Mouse (Mus musculus) ovary, postnatal 14 days (tissue): ENCODE results near the gene Dock4.

Source experiments
- DNase-seq: peaks from one replicate; pipeline ENCODE4 v3.0.0; 2022; ENCODE audit warnings: low spot score

The Dock4 gene

DNA sequence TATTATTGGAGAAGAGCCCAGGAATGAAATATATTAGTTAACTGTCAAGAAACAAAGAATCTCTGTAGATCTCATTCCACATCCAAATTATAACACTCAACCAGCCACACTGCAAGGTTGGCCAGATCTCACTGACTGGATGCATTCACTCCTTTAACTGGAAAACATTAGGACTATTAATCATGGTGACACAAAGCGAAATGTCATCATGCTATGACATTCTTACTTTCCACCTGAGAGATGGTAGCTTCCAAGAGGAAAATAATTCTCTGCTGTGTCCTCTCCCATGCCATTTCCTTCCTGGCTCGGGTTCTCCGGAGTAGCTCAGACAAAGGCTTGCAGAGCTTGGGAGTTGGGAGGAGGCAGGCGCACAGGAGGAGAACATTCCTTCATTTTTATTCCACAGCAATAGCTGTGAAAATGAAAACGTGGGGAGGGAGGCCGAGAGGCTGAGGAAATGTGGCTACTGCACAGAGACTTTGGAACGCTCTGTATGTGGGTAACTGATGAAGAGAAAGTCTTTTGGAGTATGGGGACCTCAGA, 17.0 kb downstream of the Dock4 start:
- no peak for DNase-seq

DNA sequence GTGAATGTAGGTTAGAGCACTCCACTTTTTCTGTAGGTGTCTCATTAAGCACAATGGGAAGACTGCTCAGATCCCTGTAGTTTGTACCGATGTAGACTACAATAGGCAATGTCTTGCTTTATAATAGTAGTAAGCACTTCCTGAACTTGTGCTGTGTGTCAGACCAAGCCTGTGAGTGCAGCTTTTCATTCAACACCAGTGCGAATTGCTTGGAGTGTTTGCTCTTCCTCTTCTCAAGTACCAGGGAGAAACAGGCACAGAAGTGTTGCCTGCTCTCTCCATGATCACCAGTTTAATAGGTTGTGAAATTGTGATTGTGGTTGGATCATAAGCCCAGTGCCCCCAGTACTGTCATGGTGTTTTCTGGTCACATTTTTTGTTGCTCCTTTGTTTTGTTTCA, 18.1 kb downstream of the Dock4 start:
- no peak for DNase-seq

DNA sequence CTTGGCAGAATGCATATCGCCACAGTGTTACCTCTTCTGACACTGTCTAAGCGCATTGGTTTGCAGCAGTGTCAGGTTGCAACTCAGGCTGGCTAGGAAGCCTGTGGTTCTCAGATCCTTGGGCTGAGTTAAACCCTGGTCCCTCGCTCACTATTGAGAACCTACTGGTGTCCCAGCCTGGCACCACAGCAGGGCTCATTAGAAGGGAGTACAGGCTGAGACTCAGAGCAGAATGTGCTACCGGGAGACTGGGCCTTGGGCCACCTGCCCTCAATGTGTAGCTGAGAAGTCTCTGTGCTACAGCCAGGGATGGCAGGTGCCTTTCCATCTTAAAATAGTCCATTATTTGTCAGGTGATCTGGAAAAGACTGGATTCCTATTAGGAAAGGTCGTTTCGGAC, 18.5 kb downstream of the Dock4 start:
- DNase-seq: no peak

DNA sequence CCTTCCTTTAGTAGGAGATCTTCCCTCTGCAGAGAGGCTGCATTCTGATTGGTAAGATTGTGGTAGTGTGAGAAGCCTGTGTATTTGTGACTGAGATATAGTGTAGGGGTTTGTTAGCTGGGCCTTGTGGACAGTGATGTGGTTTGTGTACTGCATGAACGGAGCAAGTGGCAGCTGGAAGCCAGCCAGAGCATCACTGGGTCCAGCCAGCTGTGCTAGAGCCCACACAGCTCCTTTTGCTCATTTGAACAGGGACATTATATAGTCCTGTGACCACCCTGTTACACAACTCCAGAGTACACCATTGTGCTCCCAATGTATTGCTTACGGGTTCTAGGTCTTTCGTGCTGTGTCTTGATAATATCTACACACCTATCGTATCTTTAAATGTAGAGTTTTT, 22.5 kb downstream of the Dock4 start:
- DNase-seq: no peak

DNA sequence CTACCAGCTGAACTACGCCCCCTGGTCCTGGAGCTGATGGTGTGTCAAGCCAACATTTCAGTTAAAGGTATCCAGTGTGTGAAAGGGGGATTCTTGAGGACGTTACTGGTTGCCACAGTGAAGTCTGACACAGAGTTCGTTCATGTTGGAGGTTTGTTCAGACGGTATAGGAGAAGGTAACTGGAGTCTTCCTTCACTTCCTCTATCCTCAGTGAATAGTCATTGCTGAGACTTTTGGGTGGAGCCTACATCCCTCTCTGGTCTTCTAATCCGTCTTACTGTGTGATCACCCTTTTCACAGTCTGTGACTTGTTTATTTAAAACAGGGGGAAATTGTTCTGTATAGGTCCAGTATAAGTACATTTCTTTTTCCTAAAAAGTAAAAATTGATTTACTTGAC, 23.3 kb downstream of the Dock4 start:
- DNase-seq: no peak

DNA sequence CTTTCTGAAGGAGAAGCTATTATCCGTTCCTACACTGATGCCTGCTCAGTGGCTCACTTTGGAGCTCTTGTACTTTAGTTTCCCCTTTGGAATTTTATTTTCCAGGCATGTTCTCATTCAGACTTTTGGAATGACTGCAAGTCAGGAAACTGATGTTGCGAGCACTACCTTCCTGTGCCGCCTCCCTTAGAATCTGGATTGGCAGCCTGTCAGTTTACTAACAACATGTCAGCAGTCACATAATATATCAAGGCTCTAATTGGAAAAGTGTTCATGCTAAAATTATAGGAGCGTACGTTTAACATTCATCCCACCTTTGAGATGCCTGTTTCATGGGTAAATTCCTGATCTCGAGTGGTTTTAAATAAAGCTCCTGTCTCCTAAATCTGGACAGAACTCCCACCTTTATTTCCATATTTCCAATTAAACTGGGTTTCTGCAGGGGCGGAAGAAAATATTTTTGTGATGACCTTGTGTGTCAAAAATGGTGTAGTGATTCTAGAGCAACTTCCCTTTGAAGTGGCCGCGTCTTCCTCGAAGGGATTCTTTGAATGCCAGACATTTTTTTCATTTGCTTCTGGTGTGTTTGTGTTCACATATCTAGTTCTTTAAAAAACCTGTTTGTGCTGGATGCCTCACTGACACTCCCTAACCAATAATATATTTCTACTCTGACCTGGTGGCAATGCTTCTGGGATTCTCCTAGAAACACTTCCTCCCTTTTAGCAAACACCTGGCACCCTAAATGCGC, 26.1 kb downstream of the Dock4 start:
- no peak for DNase-seq

DNA sequence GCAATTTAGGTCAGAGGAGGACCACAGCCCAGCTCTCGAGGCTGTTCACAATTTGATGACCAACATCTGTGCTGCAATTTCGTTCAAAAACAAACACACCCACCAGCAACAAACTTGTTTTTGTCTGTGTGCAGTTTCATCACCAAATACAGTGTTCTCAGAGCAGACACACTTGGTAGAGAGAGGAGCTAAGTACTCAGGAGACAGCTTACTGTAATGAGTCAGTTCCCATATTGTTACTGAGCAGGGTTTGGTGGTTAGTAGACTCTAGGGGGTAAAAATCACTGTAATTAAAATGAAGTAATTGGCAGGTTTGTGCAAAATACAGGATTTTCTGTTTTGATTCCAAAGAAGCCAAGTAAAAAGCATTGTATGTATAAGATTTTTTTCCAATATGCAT, 28.0 kb downstream of the Dock4 start:
- DNase-seq: no peak

DNA sequence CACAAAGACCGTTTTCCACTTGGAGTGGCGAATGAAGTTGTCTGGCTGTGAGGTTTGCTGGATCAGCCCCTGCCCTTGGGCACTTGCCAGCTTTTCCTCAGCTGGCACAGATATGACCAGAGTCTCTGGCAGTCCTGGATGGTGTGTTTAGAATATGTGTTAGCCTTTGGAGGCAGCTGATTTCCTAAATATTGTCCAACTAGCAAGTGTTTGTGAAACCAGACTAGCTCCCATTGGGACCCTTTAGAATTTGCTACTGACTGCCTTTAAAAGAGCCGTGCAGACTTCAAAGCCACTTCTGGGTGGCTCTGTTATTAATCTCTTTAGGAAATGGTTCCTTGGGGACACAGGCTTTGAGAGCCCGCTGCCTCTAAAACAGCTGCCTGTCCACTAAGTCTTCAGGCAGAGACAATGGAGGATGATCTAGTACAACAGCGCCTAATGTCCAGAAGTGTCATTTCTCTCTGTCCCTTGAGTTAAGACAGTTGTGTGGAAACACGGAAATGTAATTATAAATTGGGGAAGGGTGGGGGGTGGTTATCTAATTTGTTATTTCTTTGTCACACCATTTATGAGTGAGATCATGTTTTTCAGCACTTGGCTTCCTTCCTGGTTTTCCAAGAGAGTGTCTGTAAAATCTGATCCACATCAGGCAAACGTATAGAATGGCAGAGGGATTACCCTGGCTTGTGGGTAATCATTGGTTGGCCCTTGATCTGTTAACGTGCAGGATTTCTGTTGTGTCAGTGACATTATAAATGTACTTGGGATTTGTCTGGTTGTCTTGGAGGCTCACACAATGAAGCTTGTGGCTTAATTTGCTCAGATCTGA, 32.1 kb downstream of the Dock4 start:
- DNase-seq: no peak

DNA sequence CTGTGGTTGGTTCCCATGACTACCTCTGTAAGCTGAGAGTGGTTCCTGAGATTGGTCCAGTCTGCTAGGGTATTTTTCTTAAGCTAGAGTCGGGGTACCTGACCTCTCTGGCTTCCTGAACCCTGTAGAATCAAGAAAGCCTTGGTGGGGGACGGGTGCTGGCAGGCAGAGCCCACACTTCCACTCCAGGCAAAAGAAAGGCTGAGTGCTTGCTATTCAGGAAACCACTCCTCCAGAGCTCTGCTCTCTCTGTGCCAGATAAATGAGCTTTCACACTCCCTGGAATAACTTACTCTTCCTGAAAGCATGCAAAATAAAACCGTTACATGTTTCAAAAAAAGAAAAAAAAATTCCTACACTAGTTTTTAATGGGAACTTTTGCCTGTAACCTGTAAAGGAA, 38.5 kb downstream of the Dock4 start:
- DNase-seq: no peak

DNA sequence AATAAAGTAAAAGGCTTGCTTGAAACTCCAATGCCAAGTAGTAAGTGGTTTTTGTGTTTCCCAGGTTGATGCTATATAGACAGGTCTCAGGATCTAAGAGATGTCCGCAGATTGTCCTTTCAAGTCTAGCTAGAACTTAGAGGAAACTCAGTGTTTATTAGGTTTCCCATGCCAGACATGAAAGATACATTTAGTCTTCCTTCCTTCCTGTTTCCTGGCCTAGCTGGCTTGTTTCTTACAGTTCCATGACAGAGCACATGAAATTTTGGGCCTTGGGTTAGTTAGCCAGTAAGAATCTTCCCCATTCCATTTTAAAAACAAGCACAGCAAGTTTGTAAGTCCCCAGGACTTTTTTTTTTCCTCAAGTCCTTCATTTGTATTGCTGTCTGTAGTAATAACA, 39.5 kb downstream of the Dock4 start:
- DNase-seq: no peak

DNA sequence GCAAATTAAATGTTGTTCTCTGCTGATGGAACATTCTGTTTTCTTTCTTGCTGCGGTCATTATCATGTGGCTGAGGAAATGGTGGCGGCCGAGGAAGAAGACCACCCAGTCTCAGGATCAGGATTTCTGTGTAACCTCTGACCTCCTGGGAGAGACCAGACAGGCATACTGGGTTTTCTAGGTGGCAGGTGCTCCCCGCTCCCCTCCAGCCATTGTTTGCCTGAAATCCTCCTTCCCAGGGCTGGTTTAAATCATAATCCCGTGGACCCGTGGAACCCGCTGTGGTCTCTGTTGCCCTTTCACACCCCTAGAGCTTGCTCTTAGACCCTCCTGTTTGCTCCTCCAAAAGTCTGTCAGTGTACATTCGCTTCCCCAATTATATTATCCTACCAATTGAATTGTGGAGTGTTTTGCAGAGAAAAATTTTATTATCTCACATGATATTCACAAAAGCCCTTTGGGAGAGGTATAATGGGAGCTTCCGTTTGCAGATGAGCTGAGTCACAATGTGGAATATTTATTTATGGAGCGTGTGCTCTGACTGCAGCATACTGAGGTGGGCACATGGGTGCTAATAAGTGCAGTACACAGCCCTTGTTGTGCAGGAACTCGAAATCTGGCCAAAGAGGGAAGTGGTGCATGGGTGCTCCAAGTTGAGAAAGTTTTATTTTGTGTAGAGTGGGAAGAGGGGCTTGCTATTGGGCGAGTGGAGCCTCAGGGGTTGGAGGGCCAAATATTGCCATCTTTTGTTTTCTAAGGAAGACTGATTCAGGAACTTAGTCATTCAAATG, 40.5 kb downstream of the Dock4 start:
- DNase-seq: no peak

DNA sequence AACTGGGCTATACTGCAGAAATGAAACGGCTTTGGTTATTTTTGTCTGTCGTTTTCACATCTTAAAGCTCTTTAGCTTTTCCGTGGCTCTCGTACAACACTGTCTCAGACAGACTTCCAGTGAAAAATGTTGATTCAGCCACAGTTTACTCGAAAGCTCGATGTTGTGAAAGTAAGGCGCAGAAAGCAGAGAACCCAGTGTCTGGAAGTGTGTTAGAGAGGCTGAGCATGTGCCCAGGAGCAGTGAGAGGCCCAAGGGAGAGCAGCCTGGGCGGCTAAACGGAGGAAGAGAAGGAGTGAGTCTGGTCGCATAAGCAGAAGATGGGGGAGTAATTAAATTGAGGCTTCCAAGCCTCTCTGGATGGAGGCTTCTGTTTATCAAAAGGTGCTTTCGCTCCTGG, 50.6 kb downstream of the Dock4 start:
- no peak for DNase-seq

DNA sequence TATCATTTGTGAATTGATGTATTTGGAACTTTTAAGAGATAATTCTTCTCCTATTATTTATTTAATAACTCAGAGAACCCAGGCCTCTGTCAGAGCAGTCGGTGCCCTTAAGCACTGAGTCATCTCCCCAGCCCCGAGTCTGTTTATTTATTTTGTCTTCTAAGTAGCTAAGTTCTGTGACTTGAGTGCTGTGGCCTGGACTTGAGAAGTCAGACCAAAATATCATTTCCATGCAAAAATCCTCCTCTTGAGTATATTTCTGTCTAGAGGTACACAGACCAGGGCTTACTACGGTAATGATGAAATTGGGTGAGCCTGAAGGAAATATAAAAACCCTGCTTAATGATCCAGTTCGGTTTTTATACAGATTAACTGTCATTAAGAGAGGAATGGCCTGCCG, 52.1 kb downstream of the Dock4 start:
- DNase-seq: no peak

DNA sequence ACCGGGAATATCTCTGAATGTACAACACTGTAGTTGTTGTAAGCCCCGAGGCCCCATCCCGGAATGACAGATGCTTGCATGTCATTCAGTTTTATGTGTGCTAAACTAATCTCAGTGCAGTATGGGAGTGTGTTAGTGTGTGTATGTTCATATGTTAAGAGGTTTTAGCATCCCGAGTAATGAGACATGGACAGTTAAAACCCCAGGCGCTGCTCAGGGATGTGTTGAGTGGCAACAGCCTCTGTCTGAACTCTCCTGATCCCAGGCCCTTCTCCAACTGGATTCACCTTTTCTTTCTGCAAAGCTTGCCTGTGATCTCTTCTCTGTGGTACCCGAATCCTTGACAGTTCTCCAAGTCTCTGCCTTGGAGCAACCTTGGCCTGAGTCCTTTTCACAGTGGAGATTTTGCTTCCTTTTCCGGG, 52.5 kb downstream of the Dock4 start:
- no peak for DNase-seq

DNA sequence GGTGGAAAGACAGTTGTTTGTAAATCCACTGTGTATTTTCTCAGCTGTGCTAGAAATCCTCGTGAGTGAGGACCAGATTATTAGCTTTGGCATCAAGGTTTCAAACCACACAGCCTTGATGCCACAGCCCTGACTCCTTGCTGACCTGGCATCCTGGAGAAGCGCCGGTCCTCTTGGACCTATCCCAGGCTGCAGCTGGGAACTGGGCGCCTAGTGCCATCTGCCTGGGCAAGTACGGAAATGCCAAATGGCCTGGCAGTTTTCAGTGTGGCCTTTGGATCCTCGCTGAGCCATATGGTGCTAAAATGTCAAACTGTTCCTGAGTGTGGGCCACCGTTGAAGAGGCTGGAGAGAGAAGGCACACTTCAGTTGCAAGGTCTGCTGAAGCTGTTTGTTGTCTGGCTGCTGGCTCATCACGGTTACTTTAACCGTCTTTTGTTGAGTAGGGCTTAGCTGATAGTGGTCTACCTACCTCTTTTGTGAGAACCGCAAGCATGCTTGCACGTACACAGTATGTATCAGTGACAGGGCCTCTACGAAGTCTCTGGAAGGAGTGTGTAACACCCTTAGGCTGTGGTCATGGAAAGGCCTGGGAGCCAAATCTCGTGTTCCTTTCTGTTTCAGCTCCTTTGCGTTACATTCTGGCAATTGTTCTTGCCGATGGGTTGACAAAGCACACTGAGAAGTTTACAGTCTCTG, 53.3 kb downstream of the Dock4 start:
- no peak for DNase-seq

DNA sequence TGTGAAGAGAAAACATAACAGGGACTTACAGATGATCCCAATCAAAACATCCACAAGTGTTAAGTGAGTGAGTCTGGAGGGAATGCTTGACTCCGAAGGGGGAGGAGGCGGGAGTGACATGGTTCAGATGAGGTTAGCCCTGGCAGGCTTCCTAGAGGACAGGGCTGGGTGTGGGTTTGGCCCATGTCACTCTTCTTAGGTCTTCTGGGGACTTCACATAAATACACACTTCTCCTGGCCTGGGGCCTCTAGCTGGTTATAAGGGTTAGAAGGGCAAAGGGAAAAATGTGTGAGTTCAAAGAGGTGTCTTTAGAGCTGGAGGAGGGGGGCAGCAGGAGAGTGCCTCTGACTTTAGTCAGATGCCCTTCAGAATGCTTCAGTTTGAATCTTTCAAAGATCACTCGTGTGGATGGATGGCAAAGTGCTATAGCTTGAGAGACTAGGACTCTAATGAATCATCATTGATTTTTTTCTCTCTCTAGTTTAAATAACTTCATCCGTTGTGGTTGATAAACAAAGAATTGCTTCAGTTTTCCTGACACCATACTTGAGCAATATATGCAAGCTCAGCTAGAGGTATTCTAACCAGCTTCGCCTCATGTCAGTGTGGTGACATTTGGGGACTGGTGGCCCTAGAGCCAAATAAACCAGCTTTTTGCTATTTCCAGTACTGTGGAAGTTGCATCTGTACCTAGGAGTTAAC, 54.0 kb downstream of the Dock4 start:
- DNase-seq: no peak

DNA sequence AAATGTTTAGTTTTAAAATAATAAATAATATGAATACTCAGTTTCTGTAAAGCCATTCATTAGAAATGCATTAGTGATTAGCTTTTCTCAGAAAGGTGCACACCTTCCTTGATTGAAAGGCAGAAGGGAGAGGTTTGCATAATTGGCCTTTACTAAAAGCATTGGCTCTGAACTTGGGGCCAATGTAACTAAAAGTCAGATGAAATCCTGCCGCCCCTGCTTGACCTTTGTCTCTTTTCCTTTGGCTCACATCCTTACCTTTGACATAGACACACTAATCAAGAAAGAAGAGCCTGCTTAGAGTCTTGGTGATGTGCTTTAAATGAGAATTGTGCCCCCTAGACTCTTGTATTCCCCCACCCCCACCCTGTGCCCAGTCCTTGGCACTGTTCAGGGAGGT, 55.4 kb downstream of the Dock4 start:
- DNase-seq: no peak

DNA sequence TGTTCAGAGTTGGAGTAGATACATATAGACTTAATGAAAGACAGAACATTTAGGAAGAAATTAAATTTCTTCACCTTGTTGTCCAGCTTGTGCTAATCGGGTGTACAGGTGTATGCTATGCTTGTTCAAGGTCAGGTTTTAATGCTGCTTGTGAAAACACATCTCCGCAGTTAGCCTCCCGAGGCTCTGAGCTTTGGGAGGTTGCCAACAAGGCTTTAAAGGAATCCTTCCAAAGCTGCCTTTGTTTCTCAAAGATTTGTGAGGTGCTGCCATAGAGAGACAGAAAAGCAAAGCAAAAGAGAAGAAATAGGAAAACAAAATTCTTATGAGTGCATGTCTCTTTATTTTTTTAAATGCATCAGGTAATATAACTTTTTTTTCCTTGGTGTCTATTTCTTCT, 57.8 kb downstream of the Dock4 start:
- DNase-seq: no peak

DNA sequence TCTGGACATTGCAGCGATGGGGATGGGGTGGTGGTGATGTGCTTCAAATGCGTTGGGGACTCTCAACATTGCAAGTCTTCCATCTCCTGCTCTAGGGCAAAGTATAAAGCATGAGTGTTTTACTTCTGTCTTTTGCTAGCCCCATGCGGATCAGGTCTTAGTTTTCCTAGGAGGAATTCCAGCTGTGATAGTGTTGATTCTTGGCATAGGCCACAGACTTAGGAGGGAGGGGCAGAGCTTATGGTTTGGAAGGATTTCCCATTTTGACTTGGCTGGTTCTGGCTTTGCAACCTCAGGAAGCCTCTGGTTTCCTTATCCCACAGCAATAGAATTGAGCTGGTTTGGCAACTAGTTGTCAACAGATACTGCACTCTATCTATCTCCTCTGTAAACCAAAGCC, 58.9 kb downstream of the Dock4 start:
- no peak for DNase-seq

DNA sequence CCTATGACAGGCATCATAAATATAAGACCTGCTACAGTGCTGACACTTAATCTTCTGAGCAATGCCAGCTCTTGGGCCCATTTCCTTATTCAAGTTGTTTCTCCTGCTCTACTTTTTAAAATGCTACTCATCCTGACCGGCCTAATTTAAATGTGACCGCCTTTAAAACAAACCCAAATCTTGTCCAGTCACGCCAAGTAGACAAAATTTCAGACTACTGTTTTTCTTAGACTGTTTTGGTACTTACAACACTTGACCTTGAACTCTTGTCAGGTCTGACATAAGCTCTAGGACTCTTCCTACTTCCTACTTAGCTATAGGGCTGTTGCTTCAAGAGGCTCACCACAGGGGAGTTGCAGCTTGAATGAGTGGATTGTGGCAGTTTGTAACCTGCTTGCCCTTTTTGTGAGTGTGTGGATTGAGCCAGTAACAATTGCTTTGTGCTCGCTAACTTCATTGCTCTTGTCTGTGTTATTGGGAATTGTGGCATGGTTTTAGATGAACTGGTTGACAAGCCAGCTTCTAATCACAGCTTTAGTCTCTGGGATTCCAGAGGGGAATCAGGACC, 62.2 kb downstream of the Dock4 start:
- DNase-seq: no peak

DNA sequence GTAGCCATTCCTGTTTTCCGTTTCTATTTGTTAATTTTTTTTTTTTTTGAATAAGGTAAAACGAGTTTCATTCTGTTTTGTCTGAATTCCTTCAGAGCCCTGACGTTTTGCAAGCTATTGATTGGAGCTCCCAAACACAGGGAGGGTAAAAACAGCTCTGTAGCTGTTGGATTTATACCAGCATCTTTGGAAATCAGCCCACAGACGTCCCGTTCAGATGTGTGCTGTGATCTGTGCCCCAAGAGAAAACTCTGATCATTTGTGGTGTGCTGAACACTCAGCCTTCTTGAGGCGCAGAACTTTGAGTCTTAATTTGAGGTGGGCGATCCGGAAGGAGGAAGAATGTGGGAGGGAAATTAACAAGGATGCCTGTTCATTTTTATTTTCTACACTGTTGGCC, 62.7 kb downstream of the Dock4 start:
- no peak for DNase-seq
